Comparison of ENCODE assay signal across 7 mouse cellular contexts in the genomic region with DNA sequence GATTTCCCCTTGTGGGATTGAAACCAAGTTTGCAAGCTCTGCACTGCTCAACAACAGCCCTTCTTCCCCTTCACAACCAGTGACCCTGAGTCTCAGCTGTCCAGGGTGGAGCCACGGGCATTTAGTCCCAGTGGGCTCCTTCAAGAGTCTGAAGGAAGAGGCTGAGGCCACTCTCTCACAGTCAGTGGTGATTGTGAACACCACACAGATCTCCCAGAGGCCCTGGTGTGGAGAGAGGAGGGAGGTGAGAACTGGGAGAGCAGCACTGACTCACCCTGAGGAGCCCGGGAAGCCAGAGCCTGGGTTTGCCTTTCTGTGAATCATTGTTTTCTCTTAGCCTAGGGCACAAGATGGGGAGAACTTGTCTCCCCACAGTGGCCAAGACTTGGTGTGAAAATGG. TPM values are rescaled to one million over a fixed set of nuclear protein-coding genes. Genes with fewer than 3 reads are reported as not detected.
DNase-seq lines count a peak whose midpoint lies in the region; ATAC-seq lines count a peak whose summit lies in the region.

No protein-coding gene starts in this region.

- no peaks in the 10 kb centered on the region for H3K27me3 ChIP-seq in lung, embryonic 16.5 days (ENCODE audit: control insufficient read depth, insufficient read depth, low read depth, low read length)
- no peaks in the 10 kb centered on the region for H3K27me3 ChIP-seq in embryonic facial prominence, embryonic 13.5 days
- H3K27me3 ChIP-seq in midbrain, embryonic 13.5 days = no peaks in the 10 kb centered on the region

- peak overlapping the region; percentile 74 for H3K4me2 ChIP-seq in lung, embryonic 16.5 days (ENCODE audit: low read depth, low read length)
- H3K4me2 ChIP-seq in embryonic facial prominence, embryonic 13.5 days = peak overlapping the region; percentile 91
- peak overlapping the region; percentile 97 for H3K4me2 ChIP-seq in midbrain, embryonic 13.5 days (replicated peaks)

- H3K4me3 ChIP-seq in lung, embryonic 16.5 days (ENCODE audit: low read length) = peak overlapping the region; percentile 89; the same call in 1 of the 2 replicates
- peak overlapping the region; percentile 96 for H3K4me3 ChIP-seq in embryonic facial prominence, embryonic 13.5 days
- H3K4me3 ChIP-seq in midbrain, embryonic 13.5 days (replicated peaks) = peak overlapping the region; percentile 77

- 27% methylated on average over 2 of the region's 2 CpGs for WGBS in lung, embryonic 16.5 days
- 55% methylated on average over 2 of the region's 2 CpGs for WGBS in embryonic facial prominence, embryonic 13.5 days
- WGBS in midbrain, embryonic 13.5 days = 42% methylated on average over 2 of the region's 2 CpGs

- intact Hi-C loops in heart, postnatal 10 days (cut with DNase I) = loop anchor here (2.0 kb wide), 1 partner anchor 16 kb away; no protein-coding TSS in a partner anchor

- peak overlapping the region; percentile 98 for H3K9ac ChIP-seq in lung, embryonic 16.5 days (ENCODE audit: low read length)
- H3K9ac ChIP-seq in embryonic facial prominence, embryonic 13.5 days = peak overlapping the region; percentile 97
- H3K9ac ChIP-seq in midbrain, embryonic 13.5 days (replicated peaks) = peak overlapping the region; percentile 94

- DNase-seq in lung, postnatal 14 days = no peak
- DNase-seq in heart, postnatal 10 days = peak; percentile 52 to 53
- no peak for DNase-seq in frontal cortex, postnatal 10 days (ENCODE audit: low spot score in 2 of 2)
- DNase-seq in cerebellum, adult 9-10 months = no peak

- peaks cover 5% of the 10 kb centered on the region for H3K36me3 ChIP-seq in lung, embryonic 16.5 days (ENCODE audit: control insufficient read depth, insufficient read depth, low read length)
- peaks cover 36% of the 10 kb centered on the region for H3K36me3 ChIP-seq in embryonic facial prominence, embryonic 13.5 days
- peaks cover 27% of the 10 kb centered on the region for H3K36me3 ChIP-seq in midbrain, embryonic 13.5 days

- H3K9me3 ChIP-seq in lung, embryonic 16.5 days (ENCODE audit: control insufficient read depth, low read length) = no peaks in the 10 kb centered on the region
- H3K9me3 ChIP-seq in embryonic facial prominence, embryonic 13.5 days = no peaks in the 10 kb centered on the region
- H3K9me3 ChIP-seq in midbrain, embryonic 13.5 days = no peaks in the 10 kb centered on the region

- H3K27ac ChIP-seq in lung, embryonic 16.5 days (ENCODE audit: low read length) = peak overlapping the region; percentile 99
- peak overlapping the region; percentile 57 for H3K27ac ChIP-seq in embryonic facial prominence, embryonic 13.5 days
- peak overlapping the region; percentile 99 for H3K27ac ChIP-seq in midbrain, embryonic 13.5 days

- H3K4me1 ChIP-seq in lung, embryonic 16.5 days (replicated peaks; ENCODE audit: control insufficient read depth, insufficient read depth, low read length) = peaks cover 61% of the 10 kb centered on the region
- peaks cover 48% of the 10 kb centered on the region for H3K4me1 ChIP-seq in embryonic facial prominence, embryonic 13.5 days
- H3K4me1 ChIP-seq in midbrain, embryonic 13.5 days (replicated peaks) = peaks cover 69% of the 10 kb centered on the region

- ATAC-seq in lung, embryonic 16.5 days (ENCODE audit: low read depth) = no peak
- ATAC-seq in embryonic facial prominence, embryonic 13.5 days (ENCODE audit: insufficient number of reproducible peaks, insufficient read depth, low FRiP score, low TSS enrichment, low read depth) = no peak
- ATAC-seq in midbrain, embryonic 13.5 days = no peak

RNA-seq across cellular contexts. Expression of a gene that starts 19.2 kb away (rescaled TPM):
- 123 and 125 TPM in 2 replicates for polyA plus RNA-seq in lung, embryonic 16.5 days (2015; fragmentation: Nextera tagmentation; extraction: Ambion mirVana)
- 91.6 and 99.4 TPM in 2 replicates for polyA plus RNA-seq in embryonic facial prominence, embryonic 13.5 days (2015; fragmentation: Nextera tagmentation; extraction: Ambion mirVana)
- 10 to 100 TPM; 89.5 to 96.3 TPM for total RNA-seq in heart, postnatal 10 days (2021)
- polyA plus RNA-seq in midbrain, embryonic 13.5 days (2015; fragmentation: Nextera tagmentation; extraction: Ambion mirVana) = 163 and 175 TPM in 2 replicates

RNA-seq across cellular contexts. Expression of a gene that starts 28.0 kb away (rescaled TPM):
- polyA plus RNA-seq in lung, embryonic 16.5 days (2015; fragmentation: Nextera tagmentation; extraction: Ambion mirVana) = not detected in 2 replicates
- polyA plus RNA-seq in embryonic facial prominence, embryonic 13.5 days (2015; fragmentation: Nextera tagmentation; extraction: Ambion mirVana) = not detected in 2 replicates
- not detected for total RNA-seq in heart, postnatal 10 days (2021)
- not detected in 2 replicates for polyA plus RNA-seq in midbrain, embryonic 13.5 days (2015; fragmentation: Nextera tagmentation; extraction: Ambion mirVana)

RNA-seq across cellular contexts. Expression of a gene that starts 49.3 kb away (rescaled TPM):
- polyA plus RNA-seq in lung, embryonic 16.5 days (2015; fragmentation: Nextera tagmentation; extraction: Ambion mirVana) = 354 and 367 TPM in 2 replicates
- polyA plus RNA-seq in embryonic facial prominence, embryonic 13.5 days (2015; fragmentation: Nextera tagmentation; extraction: Ambion mirVana) = 259 and 274 TPM in 2 replicates
- 100 to 1,000 TPM; 127 to 130 TPM for total RNA-seq in heart, postnatal 10 days (2021)
- polyA plus RNA-seq in midbrain, embryonic 13.5 days (2015; fragmentation: Nextera tagmentation; extraction: Ambion mirVana) = 142 and 148 TPM in 2 replicates

Comparison
In these comparisons a context has a peak if more than half of its experiments do, and no peak if none do; other contexts are left out.
1. DNase-seq: peak in heart, postnatal 10 days (2 of 2); none in lung, postnatal 14 days (single experiment), frontal cortex, postnatal 10 days (0 of 2) and cerebellum, adult 9-10 months (single experiment).
2. Peak in every context shown above with its lines, with median percentiles within 50 percentile points of each other: H3K27ac ChIP-seq, H3K4me2 ChIP-seq, H3K4me3 ChIP-seq and H3K9ac ChIP-seq.